Mouse (Mus musculus) right cerebral cortex, adult 2 months (tissue): ENCODE results near the gene Sertad3.

ENCODE experiments used
- DNase-seq, 2 experiments: peaks; one replicate each; pipeline ENCODE4 v3.0.0; 2021 to 2022; ENCODE audit warnings: low spot score in 2 of 2

Gene Sertad3

DNA sequence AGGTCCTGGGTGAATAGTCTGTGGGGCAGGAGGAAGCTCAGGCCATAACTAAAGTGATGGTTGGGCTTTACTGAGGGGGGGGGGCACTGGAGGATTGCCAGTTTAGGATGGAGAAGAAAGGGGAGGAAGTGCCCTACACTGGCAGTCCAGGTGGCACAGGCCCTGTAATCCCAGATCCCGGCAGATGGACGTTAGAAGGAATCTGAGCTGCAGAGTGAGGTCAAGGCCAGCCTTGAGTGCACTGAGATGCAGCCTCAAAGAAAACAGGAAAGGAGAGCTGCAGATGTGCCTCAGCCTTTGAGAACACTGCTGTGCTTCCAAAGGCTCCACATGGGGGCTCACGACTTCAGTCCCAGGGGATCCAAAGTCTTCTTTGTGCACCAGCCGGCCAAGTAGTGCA is 5.9 kb upstream of the Sertad3 start:
- DNase-seq, result no peak

DNA sequence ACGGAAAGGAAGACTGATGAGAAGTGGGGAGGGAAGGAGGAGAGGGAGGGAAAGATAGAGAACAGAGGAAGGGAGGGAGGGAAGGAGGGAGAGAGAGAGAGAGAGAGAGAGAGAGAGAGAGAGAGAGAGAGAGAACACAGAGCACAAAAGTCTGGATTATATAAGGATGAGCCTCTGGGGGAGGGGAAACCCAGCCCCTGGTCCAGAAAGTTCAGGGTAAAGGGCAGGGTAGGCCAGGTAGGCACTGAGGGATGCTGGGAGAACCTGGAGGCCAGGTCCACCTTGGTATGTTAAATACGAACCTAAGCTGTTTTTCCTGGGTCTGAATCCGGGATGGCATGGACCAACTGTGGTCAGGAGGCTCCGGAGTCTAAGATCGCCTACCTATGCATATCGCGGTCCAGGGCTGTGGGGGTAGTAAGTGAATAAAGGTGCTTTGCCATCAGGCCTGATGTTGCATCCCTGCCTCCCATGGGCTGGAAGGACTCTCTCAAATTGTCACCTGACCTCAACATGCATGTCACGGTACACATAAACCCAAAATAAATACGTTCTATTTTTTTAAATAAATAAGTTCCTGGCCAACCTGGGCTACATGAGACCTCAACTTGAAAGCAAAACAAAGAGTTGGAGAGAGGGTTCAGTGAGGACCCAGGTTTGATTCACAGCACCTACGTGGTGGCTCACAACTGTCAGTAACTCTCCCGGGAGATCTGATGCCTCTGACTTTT is 2.0 kb upstream of the Sertad3 start:
- DNase-seq, result no peak

DNA sequence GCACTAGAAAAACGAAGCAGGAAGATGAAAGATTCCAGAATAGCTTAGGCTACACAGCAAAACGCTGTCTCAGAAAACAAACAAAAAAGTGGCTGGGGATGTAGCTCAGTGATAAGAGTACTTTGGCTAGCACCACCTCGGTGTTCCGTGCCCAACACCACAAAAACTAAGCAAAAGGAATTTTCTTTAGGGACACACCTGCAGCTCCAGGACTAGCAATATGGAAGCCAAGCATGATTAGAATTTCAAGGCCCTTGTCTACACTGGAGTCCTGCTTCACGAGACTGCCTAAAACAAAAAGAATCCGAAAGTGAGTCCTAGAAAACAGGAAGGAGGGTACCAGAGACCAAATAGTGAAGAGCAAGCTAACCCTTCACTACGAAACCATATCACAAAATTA is 972 bp upstream of the Sertad3 start:
- no peak for DNase-seq

DNA sequence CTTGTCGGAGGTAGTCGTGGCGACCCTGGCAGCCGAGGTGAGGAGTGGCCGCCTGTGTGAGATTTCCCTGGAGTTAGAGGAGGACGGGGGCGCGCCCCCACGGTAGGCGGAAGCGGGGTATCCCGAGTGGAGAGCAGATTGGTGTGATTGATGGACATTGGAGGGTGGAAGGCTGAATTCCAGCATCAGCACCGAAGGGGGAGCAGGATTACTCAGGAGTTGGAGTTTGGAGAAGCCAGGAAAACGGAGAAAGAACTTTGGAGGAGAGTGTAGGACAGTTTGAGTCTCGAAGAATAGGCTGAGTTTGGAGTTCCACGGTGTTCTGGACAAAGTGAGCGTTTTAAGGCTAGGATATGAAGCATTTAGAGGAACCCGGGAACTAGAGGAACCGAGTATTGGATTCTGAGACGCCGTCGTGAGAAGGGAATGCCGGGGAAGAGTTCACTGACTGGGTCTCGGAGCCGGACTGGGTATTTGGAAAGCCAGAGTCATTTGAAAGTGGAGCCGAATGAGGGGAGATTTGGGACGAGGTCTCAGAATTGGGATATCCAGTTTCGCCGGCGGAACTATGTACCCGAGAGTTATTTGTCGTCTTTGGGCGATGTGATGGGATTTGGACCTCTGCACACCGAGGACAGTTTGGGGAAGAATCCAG is 394 bp downstream of the Sertad3 start:
- DNase-seq, result no peak

DNA sequence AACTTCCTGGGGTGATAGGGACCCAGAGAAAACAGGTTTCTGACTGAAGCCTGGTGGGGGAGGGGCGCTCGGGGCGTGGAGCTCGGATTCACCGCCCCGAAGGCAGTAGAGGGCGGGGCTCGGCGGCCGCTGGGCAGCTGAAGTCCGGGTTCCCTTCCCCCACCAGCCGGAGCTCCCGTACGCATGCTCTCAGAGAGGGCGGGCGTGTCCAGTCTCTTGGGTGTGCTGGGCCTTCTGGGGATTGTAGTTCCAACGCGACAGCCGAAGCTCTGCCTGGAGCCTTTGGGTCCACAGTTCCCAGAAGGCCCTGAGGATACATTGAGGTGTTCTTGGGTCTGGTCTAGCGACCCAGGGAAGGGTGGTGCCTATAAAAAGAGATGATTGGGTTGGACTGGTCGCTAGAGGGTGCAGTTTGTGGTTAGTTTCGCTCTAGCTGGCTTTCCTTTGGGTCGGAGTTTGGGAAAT is 954 bp downstream of the Sertad3 start:
- peak; percentile 96 to 99 for DNase-seq

DNA sequence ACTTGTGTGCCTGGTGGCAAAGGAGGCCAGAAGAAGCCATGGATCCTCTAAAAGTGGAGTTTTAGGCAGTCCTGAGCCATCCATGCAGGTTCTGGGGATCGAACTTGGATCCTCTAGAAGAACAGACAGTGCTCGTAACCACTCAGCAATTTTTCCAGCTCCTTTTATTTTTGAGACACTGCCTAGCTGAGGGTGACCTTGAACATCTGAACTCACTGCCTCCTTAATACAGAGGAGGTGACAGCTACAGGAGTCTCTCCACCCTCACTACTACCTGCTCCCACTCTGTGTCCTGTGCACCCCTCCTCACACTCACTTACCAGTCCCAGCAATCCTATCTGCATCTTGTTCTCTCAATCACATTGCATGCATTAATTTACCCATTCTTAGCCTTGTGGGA is 2.0 kb downstream of the Sertad3 start:
- DNase-seq, result no peak

DNA sequence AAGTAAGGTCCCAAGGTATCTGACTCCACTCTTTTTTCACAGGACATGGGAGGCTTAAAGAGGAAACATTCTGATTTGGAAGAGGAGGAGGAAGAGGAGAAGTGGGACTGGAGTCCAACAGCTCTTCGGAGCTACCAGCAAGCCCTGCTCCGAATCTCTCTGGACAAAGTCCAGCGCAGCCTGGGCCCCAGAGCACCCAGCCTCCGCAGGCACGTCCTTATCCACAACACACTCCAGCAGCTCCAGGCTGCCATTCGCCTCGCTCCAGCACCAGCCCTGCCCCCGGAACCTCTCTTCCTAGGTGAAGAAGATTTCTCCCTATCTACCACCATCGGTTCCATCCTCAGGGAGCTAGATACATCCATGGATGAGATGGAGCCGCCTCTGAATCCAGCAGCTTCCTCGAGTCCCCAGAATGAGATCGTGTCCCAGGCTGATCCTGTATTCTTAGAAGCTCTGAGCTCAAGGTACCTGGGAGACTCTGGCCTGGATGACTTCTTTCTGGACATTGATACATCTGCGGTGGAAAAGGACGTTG is 2.6 kb downstream of the Sertad3 start:
- DNase-seq, result no peak

DNA sequence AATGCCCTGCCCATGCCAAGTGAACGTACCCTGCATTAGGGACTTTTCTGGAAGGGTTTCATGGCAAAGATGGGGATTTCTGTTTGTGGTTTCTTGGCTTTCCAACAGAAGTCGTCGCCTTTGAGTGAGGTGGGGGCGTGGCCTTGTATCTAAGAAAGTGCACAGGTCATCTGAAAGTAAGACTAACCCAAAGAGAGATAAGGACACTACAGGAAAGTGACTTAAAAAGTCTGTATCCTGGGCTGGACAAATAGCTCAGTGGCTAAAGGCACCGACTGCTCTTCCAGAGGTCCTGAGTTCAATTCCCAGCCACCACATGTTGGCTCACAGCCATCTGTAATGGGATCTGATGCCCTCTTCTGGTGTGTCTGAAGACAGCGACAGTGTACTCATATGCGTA is 5.0 kb downstream of the Sertad3 start:
- no peak for DNase-seq

DNA sequence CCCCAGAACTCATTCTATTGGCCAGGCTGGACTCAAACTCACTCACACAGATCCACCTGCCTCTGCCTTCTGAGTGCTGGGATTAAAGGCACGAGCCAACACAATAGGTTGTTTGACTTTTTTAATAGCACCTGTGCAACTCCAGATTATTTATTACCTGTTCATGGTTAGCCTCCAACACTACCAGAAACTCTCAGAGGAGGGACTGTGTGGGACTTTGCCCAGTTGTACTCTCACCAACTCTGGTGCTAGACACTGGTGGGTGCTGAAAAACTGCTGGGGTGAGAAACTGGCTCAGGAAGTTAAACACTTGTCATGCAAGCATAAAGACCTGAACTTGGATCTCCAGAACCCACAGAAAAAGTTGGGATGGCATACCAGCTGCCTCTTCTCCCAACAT is 6.2 kb downstream of the Sertad3 start:
- DNase-seq, result no peak

DNA sequence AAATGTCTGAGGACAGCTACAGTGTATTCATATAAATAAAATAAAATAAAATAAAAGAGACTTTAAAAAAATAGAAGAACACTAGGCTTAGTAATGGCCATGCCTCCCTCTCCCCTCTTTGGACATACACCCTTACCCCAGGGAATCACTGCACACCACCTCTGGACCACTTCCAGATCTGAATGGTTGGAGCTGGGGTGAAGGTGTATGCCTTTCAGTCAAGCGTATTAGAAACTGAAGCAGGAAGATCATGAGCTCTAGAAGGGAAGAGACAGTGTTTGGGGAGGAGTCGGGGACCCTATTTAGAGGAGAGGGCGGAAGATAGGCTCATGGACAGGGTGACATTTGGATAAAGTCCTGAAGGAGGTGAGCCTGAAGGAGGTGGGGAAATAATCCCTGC is 6.9 kb downstream of the Sertad3 start:
- DNase-seq, result no peak

DNA sequence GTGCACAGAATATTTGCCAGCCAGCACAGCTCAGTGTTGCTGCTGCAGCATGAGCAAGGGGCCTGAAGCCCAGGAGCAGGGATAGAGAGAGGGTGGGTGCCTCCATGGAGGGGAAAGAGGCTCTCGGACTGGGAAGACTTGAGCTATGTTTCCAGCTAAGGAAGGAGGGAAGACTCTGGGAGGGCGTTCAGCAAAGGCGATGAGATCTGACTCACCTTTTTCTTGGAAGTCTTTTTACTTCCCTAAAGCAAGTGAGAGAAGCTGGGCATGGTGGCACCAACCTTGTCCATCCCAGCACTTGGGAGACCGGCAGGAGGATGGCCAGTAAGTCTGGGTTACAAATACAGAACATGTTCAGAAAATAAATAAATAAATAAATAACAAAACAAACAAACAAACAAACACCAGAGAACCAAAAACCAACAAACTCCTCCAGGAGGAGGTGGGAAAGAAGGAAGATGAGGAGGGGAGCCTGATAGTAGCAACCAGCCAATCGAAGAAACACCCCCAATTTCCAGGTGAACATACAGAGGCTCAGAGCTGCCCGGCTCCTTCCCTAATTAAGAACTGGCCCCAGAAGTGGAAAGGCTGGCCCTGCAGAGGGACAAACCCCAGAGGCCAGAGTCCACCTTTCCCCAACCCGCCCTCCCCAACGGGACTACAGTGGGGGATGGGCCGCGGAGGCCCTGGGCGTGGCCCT is 7.5 kb downstream of the Sertad3 start:
- DNase-seq, result peak in 1 of 2 experiments; percentile 10

DNA sequence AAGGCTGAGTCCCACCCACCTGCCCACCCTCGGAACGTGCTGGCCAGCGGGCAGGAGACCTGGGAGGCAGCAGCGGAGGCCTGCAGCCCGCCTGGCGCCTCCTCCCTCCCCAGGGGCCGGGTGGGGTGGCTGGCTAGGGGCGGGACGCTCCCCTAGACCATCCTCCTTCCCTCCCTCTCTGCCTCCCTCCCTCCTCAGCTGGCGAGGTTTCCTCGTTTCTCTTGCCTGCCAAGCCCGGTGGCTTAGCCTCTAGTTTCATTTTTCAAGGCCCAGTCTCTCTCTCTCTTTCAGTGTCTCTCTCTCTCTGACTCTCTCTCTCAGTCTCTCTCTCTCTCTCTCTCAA is 8.0 kb downstream of the Sertad3 start:
- peak; percentile 54 to 61 for DNase-seq

DNA sequence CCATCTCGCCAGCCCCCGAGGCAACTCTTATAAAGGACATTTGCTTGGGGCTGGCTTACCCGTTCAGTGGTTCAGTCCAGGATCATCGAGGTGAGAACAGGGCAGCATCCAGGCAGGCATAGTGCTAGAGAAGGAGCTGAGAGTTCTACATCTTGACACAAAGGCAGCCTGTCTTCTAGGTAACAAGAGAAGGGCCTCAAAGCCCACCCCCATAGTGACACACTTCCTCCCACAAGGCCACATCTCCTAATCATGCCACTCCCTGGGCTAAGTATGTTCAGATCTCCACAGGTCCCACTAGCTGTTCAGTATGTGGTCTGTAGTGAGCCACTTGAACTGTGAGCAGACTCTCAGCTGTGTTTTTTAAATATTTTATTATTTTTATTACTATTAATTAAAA is 10.3 kb downstream of the Sertad3 start:
- DNase-seq, result no peak

DNA sequence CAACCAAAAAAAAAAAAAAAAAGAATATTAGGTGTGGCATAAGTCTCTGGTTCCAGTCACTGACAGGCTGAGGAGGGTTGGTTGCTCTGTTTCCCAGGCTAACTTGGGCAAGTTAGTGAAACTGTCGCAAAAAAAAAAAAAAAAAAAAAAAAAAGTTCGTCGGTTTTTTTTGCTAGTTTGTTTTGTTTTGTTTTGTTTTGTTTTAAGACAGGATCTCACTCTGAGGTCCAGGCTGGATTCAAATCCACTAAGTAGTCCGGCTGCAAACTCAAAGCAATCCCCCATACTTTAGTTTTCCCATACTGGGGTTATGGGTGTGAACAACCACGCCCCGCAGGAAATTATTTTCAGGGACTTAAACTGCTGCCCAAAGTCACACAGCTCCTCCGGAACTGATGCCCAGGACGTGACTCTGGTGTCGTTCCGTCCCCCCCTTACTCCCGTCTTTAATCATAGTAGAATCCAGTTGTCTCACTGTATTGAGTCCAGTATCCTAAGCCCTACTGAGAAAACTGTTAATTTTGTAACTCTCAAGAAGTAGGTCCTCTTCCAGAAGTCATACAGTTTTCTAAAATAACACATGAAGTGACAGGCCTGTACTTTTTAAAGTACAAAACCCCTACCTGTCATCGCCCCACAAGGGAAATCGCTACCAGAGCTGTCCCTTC is 12.7 kb downstream of the Sertad3 start:
- DNase-seq, result peak; percentile 7 to 15

DNA sequence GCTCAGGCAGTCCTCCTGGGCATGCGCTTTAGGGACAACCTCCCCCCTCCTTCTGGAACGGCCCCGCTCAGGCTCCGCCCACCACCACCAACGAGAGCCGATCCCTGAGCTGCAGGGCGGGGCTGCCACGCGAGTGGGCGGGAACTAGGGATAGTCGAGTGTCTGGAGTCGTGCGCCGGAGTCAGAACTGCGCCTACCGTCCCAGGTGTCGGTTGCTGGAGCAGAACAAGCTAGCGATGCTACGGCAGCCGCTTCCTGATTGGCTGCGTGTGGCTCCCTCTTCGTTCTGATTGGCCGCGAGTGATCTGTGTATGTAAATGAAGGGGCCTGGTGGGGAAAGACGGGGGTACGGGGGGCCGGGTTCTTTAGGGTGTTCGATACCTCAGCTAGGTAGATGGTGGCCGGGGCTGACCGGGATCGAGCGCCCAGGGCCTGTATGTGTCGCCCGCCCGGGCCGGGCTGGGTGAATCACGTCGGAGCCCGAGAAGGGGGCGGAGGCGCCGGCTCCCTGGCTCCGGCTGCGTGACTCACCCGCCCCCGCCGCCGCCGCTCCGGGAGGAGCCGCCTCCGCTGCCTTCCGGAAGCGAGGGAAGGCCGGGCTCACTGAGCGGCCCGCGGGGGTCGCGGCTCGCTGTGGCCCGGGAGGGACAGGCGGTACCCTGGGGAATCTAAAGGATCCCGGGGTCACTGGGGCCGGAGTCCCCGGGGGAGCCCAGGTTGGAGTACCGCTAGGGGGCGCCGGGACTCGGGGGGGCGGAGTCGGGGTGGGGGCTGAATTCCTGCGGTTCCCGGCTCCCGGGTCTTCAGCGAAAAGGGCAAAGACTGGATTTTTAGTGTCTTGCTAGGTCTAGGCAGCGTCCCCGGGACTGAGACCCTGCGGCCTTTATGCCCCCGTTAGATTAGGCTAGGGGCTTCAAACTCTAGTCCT is 13.5 kb downstream of the Sertad3 start, which contains the start of gene Sertad1:
Sertad1 (plus strand) TSS at position 141 of the 928 bp plus-strand sequence.
- peak; percentile 99 to 100 for DNase-seq

DNA sequence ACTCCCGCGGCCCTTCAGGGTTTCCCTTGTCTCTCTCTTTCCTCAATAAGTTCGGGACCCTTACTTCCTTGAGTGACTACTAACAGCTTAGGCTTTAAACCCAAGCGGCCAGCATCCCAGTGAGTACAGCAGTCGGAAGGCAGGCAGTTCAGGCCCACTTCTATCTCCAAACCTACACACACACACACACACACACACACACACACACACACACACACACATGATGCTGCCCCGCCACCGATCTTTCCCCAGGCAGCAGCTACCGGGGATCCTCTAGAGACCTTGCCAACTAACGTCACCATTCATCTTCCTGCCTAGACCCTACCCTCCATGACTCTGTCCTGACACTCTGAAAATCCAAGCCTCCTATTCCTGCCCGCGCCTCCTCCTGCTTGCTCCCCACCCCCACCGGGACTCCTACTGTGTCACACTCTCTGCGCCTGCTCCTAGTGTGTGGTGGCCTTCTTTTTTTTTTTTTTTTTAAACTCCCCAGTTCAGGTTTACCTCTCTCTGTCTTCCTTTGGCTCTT is 14.2 kb downstream of the Sertad3 start:
- peak; percentile 69 to 75 for DNase-seq

DNA sequence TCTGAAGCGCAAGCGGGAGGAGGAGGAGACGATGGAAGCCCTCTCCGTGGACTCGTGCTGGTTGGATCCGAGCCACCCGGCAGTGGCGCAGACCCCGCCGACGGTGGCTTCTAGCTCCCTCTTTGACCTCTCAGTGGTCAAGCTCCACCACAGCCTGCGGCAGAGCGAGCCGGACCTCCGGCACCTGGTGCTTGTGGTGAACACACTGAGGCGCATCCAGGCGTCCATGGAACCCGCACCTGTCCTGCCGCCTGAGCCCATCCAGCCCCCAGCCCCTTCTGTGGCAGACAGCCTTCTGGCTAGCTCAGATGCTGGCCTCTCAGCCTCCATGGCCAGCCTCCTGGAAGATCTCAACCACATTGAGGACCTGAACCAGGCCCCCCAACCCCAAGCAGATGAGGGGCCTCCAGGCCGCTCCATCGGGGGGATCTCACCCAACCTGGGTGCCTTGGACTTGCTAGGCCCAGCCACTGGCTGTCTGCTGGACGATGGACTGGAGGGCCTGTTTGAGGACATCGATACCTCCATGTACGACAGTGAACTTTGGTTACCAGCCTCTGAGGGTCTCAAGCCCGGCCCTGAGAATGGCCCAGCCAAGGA is 15.8 kb downstream of the Sertad3 start:
- DNase-seq, result no peak

DNA sequence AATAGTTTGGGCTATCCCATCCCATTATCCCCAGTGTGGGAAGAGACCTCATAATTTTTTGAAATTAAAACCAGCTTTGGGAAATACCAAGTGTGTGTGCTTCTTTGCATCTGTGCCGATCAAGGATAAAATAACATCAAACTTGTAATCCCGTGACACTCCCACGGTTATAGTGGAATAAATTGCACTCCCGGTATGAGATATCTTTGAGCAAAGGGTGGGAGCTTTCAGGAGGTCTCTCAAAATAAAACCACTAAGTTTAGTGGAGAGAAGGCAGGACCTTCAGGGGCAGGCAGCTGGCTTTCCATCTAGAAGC is 16.6 kb downstream of the Sertad3 start:
- no peak for DNase-seq

DNA sequence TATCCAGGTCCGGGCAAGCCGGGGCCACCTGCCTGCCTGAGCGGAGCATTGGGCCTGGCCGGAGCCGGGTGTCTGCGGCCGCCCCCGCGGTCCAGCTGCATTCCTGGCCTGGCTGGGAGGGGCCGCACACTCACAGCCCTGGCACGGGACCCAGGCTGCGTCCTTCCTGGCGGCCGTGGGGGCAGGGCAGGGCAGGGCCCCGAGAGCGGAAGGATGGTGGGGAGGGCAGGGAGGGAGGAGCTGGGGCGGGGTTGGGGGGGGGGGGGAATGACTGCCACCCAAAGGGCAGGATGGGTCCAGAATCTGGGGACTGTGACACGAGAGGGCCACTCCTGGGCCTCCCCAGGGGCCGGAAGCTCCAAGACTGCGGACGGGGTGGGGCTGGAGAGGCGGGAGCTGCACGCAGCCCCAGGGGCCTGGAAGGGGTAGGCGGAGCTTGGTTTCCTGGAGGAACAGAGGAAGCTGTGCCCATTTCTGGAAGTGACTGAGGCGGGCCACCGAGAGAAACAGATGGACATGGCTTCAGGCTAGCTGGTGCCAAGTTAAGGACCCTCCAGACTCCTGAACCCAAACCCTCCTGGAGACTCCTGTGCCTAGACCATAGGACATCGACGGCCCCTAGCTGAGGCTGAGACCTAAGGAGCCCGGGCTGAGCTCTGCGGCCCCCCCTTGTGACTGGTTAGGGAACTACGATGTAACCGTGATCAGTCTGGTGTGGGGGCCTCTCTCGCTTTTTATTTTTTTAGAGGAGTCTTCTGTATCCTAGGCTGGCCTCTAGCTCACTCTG is 17.2 kb downstream of the Sertad3 start:
- peak; percentile 81 to 86 for DNase-seq

DNA sequence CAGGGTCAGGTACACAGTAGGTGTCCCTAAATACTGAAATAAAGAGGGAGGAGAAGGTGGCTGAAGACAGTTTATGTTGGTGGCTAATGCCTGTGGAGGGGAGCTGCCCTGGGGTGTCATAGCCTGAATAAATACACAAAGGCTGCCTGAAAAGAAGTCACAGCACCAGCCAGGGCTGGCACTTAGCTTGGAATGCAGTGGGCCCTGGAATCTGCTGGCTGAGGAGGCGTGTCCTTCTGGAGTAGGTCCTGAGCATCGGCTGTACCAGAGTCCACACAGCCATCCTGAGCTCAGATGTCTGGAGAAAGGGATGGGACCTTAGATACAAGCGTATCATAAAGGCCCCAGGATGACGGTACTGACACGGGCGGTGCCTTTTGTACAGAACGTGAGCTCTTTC is 18.3 kb downstream of the Sertad3 start:
- DNase-seq, result no peak
